Mouse (Mus musculus) lung, adult 2 months (tissue): ENCODE measurements at regions not wholly inside any gene's neighbourhood (a gene's known extent, or its start where the extent isn't known, plus 50 kb on each side); places are given as distances from the start of the nearest gene placed in this dataset.

Source experiments
- CTCF ChIP-seq: fragments of 200-500 bp; IDR thresholded peaks from 2 replicates; pipeline ENCODE4 v1.5.1; 2011; ENCODE audit warnings: mild to moderate bottlenecking, low read length, control low read depth; ENCODE audit not compliant: insufficient read depth
- POLR2A ChIP-seq: fragments of 200-500 bp; IDR thresholded peaks from 2 replicates; pipeline ENCODE4 v1.6.1; 2011; ENCODE audit warnings: low read depth, mild to moderate bottlenecking, control low read depth, low read length, borderline replicate concordance; ENCODE audit errors: extremely low read depth

DNA sequence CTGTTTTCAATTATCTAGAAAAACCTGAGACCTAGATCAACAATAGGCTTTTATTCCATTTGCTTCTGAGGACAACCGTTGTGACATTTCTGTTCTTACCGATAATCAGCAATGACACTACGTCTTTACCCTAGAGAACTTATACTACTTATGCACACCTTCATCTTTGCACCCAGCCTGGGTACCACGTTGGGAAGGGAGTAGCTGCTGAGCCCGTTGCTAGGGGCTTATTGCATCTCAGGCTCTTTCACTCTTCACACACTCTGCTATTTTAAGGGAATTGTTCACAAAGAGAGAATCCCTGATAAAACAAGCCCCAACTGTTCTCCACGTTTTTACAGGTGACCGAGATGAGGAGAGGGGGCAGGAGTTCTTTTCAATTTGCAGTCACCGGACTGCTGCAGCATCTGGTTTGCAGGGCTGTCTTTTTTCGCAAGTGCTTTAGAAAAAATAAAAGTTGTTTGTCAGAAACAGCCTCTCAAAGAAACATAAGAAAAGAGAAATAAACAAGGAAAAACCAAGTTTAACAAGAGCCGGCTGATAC, 306.1 kb upstream of the Adgrl2 start:
- TF ChIP-seq CTCF (no peak), POLR2A (no peak)
